Mouse (Mus musculus) midbrain, embryonic 15.5 days (tissue): Measurements from ENCODE around the gene Zic2. TPM values are rescaled to one million over a fixed set of nuclear protein-coding genes. Genes with fewer than 3 reads are reported as not detected.

Source experiments
- ATAC-seq: fragments of 200-750 bp; cut with Nextera tagmentation; replicated peaks from 2 replicates; pipeline ENCODE4 v1.8.0; 2017; ENCODE audit warnings: moderate TSS enrichment
- H3K27ac ChIP-seq: fragments of 300-500 bp; sonication (generic); 2 replicates; pipeline ENCODE4 v1.5.1; 2015; ENCODE audit warnings: mild to moderate bottlenecking, inconsistent platforms
- H3K27me3 ChIP-seq: fragments of 300-500 bp; sonication (generic); replicated peaks from 2 replicates; pipeline ENCODE4 v1.6.1; 2015; ENCODE audit warnings: inconsistent platforms
- H3K36me3 ChIP-seq: fragments of 300-500 bp; sonication (generic); replicated peaks from 2 replicates; pipeline ENCODE4 v1.6.1; 2015; ENCODE audit warnings: inconsistent platforms
- H3K4me1 ChIP-seq: fragments of 300-500 bp; sonication (generic); 2 replicates; pipeline ENCODE4 v1.6.1; 2015; ENCODE audit warnings: inconsistent platforms
- H3K4me2 ChIP-seq: fragments of 300-500 bp; sonication (generic); 2 replicates; pipeline ENCODE4 v1.6.1; 2015; ENCODE audit warnings: inconsistent platforms, mild to moderate bottlenecking, moderate library complexity
- H3K4me3 ChIP-seq: fragments of 300-500 bp; sonication (generic); 2 replicates; pipeline ENCODE4 v1.5.1; 2015; ENCODE audit warnings: mild to moderate bottlenecking, inconsistent platforms
- H3K9ac ChIP-seq: fragments of 300-500 bp; sonication (generic); 2 replicates; pipeline ENCODE4 v1.6.1; 2015; ENCODE audit warnings: mild to moderate bottlenecking, inconsistent platforms
- H3K9me3 ChIP-seq: fragments of 300-500 bp; sonication (generic); 2 replicates; pipeline ENCODE4 v1.6.1; 2016; ENCODE audit warnings: inconsistent platforms
- WGBS: fragments of 180-500 bp; shearing (Covaris S2); methylation state at CpG from one replicate; pipeline ENCODE4 v1.1.7; 2015; ENCODE audit warnings: mixed read lengths; 5-methylcytosine and 5-hydroxymethylcytosine counted together
- polyA plus RNA-seq: library from polyadenylated mRNA; unstranded; fragments of >200 nt; fragmentation: Nextera tagmentation; extraction: Ambion mirVana; gene quantifications from 2 replicates; pipeline ENCODE4 v1.2.1, GENCODE M21; 2015

Zic2 gene
- polyA plus RNA-seq, 1 experiment from 2014 or later = 9.6 TPM

DNA sequence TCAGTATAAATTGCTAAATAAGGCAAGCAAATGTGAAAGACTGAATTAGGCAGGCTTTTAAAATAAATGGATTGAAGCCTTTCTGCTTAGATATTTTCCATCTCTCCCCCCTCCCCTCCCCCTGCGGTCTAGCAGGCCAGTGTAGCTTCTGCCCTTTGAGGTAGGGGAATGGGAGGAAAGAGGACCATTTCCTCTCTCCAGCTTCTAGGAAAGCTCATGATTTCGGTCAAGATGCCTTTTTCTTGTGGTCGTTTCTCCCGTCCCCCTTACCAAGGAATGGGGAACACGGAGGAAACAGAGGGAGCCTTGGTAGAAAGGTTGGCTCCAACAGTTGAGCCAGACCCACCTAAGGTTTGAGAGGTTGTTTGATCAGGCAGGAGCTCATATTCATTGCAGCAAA, 2.6 kb upstream of the Zic2 start:
- Histone ChIP-seq H3K4me2 (peak overlapping the region; percentile 57), H3K9ac (no peak overlapping the region), H3K36me3 (no peaks in the 10 kb centered on the region), H3K4me1 (peaks cover 14% of the 10 kb centered on the region), H3K4me3 (peak overlapping the region; percentile 48; the same call in 1 of the 2 replicates), H3K9me3 (no peaks in the 10 kb centered on the region), H3K27ac (peak overlapping the region; percentile 96), H3K27me3 (peaks cover 41% of the 10 kb centered on the region)
- ATAC-seq = no peak
- WGBS = 10% methylated on average over 5 of the region's 5 CpGs

DNA sequence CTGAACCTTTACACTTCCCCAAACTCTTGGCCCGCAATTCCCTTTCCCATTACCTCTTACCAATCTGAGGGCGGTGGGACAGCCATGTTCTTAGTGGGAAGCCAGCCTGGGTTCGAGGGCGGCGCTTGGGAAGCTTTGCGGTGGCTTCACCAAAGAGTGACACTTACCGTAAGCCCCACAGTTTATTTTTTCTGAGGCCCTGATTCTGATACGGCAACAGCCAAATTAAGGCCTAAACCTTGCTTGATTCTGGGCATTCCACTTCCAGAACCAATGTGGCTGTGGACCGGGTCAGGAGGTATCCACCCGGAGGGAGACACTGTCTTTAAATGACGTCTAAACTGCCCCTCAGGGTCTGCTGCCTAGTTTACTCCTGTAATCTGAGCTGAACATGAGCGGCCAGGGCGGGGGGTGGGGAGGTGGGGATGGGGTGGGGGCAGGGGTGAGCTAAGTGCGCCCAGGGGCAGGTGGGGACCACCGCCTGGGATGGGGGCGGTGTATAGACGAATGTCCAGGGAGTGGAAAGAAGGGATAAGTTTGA, 2.0 kb upstream of the Zic2 start:
- peak overlapping the region; percentile 48 for H3K4me3 ChIP-seq
- peak overlapping the region; percentile 96 for H3K27ac ChIP-seq
- peaks cover 36% of the 10 kb centered on the region for H3K27me3 ChIP-seq
- peaks cover 14% of the 10 kb centered on the region for H3K4me1 ChIP-seq
- peak overlapping the region; percentile 57 for H3K4me2 ChIP-seq
- H3K9me3 ChIP-seq = no peaks in the 10 kb centered on the region
- no peak overlapping the region; the same call in 1 of the 2 replicates for H3K9ac ChIP-seq
- no peaks in the 10 kb centered on the region for H3K36me3 ChIP-seq
- WGBS = 5% methylated on average over 17 of the region's 17 CpGs
- ATAC-seq = no peak

DNA sequence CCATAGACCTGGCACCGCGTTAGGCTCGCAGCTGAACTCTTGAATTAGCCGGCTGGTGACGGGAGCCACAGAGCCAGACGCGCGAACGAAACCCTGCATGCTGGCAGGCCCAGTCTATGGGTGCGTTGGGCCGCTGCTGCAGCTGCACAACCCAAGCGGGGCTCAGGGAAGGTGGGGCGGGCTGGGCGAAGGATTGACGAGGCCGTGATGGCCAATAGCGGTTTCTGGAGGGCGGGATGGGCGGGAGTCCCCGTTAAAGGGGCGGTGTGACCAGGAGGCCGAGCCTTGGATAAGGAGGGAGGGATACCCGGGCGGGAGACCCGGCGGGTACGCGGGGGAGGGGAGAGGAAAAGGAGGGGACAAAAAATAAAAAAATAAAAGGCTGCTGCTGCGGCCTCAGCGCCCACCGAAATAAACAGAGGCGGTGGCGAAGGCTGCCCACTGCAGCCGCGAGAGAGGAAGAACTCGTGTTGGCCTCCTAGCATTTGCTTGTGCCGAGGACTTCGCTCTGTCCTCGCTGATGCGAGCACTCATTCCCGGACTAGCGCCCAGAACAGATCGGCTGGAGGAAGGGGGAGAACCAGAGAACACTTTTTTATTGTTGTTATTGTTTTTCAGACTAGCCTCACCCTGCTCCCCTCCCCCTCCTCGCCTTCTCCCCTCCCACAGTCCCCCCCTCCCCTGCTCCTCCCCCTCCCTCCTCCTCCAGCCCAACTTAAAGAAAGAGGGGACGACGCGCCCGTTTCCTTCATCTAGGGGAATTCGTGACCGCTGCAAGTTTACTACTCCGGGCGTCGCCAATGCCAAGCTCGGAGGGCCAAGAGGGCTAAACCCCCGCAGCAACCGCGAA, 969 bp upstream of the Zic2 start:
- H3K27me3 ChIP-seq = peaks cover 30% of the 10 kb centered on the region

DNA sequence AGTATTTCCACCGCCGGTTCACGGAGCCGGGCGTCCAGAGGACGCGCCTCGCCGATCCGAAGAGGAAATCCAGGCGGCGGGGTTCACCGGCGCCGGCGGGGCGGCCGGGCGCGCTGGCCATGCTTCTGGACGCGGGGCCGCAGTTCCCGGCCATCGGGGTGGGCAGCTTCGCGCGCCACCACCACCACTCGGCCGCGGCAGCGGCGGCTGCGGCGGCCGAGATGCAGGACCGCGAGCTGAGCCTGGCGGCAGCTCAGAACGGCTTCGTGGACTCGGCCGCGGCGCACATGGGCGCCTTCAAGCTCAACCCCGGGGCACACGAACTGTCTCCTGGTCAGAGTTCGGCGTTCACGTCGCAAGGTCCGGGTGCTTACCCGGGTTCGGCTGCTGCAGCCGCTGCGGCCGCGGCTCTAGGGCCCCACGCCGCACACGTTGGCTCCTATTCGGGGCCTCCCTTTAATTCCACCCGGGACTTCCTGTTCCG, 364 bp downstream of the Zic2 start:
- no peaks in the 10 kb centered on the region for H3K9me3 ChIP-seq
- WGBS = under 1% methylated on average over 65 of the region's 65 CpGs
- H3K36me3 ChIP-seq = no peaks in the 10 kb centered on the region
- H3K9ac ChIP-seq = peak overlapping the region; percentile 56
- peak overlapping the region; percentile 48 for H3K4me3 ChIP-seq
- H3K27ac ChIP-seq = peak overlapping the region; percentile 96
- peak; percentile 15 for ATAC-seq
- H3K4me2 ChIP-seq = peak overlapping the region; percentile 57
- H3K27me3 ChIP-seq = peaks cover 24% of the 10 kb centered on the region
- peaks cover 14% of the 10 kb centered on the region for H3K4me1 ChIP-seq

More for the DNA sequence above, 969 bp upstream of the Zic2 start:
- peaks cover 14% of the 10 kb centered on the region for H3K4me1 ChIP-seq
- H3K27ac ChIP-seq = peak overlapping the region; percentile 96
- peak; percentile 83 for ATAC-seq
- peak overlapping the region; percentile 48 for H3K4me3 ChIP-seq
- H3K4me2 ChIP-seq = peak overlapping the region; percentile 57
- H3K9me3 ChIP-seq = no peaks in the 10 kb centered on the region
- H3K9ac ChIP-seq = peak overlapping the region; percentile 55
- no peaks in the 10 kb centered on the region for H3K36me3 ChIP-seq
- under 1% methylated on average over 56 of the region's 57 CpGs for WGBS

DNA sequence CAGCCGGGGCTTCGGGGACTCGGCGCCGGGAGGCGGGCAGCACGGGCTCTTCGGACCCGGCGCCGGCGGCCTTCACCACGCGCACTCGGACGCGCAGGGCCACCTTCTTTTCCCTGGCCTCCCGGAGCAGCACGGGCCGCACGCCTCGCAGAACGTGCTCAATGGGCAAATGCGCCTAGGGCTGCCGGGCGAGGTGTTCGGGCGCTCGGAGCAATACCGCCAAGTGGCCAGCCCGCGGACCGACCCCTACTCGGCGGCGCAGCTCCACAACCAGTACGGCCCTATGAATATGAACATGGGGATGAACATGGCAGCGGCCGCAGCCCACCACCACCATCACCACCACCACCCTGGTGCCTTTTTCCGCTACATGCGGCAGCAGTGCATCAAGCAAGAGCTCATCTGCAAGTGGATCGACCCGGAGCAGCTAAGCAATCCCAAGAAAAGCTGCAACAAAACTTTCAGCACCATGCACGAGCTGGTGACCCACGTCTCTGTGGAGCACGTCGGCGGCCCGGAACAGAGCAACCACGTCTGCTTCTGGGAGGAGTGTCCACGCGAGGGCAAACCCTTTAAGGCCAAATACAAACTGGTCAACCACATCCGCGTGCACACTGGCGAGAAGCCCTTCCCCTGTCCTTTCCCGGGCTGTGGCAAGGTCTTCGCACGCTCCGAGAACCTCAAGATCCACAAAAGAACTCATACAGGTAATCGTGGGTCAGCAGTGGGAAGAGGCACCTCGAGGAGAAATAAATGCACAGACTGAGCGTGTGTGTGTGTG, 996 bp downstream of the Zic2 start:
- H3K27me3 ChIP-seq = peaks cover 24% of the 10 kb centered on the region

DNA sequence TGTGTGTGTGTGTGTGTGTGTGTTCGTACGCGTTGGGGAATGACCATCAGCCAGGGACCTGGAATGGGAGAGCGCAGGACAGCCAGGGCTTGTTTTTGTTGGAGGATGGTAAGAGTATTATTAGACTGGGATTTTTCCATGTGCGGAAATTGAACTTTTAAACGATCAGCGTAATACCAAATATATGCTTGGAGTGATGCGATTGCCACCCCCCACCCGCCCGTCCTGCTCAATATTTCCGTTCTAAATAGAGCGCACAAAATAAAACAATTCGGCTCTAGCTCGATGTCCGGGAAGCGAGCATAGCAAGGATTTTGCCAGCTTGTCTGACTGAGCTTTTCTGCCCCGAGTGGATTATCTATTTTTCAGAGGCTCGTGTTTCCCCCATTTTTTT, 1.6 kb downstream of the Zic2 start:
- H3K4me3 ChIP-seq = peak overlapping the region; percentile 48
- H3K4me1 ChIP-seq = peaks cover 14% of the 10 kb centered on the region
- peak overlapping the region; percentile 96 for H3K27ac ChIP-seq
- ATAC-seq = no peak
- H3K36me3 ChIP-seq = no peaks in the 10 kb centered on the region
- H3K4me2 ChIP-seq = peak overlapping the region; percentile 57
- no peaks in the 10 kb centered on the region for H3K9me3 ChIP-seq
- 1% methylated on average over 18 of the region's 18 CpGs for WGBS
- H3K27me3 ChIP-seq = peaks cover 22% of the 10 kb centered on the region
- peak overlapping the region; percentile 56 for H3K9ac ChIP-seq

More for the DNA sequence above, 996 bp downstream of the Zic2 start:
- H3K4me2 ChIP-seq = peak overlapping the region; percentile 57
- under 1% methylated on average over 62 of the region's 62 CpGs for WGBS
- H3K9ac ChIP-seq = peak overlapping the region; percentile 56
- H3K4me1 ChIP-seq = peaks cover 14% of the 10 kb centered on the region
- peak overlapping the region; percentile 48 for H3K4me3 ChIP-seq
- peak overlapping the region; percentile 96 for H3K27ac ChIP-seq
- no peak for ATAC-seq
- no peaks in the 10 kb centered on the region for H3K9me3 ChIP-seq
- H3K36me3 ChIP-seq = no peaks in the 10 kb centered on the region

DNA sequence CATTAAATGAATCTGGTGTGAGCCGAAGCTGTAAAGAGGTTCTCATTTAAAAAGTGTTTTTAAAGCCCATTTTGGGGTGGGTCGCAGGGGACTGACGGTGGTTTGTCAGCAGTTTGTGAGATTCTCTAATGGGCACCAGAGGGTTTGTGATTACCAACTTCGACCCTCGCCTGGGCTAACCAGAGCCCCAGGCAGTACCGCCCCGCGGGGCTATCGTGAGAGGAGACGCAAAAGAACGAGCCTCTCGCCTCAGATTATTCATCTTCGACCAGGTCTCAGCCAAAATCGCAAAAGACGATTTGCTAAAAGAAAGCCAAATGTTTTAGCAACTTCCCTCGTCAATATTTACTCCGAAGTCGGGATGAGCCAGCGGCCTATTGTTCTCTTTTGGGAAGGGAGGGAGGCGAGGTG, 2.0 kb downstream of the Zic2 start:
- peaks cover 24% of the 10 kb centered on the region for H3K27me3 ChIP-seq
- H3K4me2 ChIP-seq = peak overlapping the region; percentile 57
- peak overlapping the region; percentile 48 for H3K4me3 ChIP-seq
- peaks cover 14% of the 10 kb centered on the region for H3K4me1 ChIP-seq
- no peaks in the 10 kb centered on the region for H3K36me3 ChIP-seq
- under 1% methylated on average over 20 of the region's 20 CpGs for WGBS
- H3K9ac ChIP-seq = peak overlapping the region; percentile 56
- H3K9me3 ChIP-seq = no peaks in the 10 kb centered on the region
- peak overlapping the region; percentile 96 for H3K27ac ChIP-seq
- ATAC-seq = no peak

DNA sequence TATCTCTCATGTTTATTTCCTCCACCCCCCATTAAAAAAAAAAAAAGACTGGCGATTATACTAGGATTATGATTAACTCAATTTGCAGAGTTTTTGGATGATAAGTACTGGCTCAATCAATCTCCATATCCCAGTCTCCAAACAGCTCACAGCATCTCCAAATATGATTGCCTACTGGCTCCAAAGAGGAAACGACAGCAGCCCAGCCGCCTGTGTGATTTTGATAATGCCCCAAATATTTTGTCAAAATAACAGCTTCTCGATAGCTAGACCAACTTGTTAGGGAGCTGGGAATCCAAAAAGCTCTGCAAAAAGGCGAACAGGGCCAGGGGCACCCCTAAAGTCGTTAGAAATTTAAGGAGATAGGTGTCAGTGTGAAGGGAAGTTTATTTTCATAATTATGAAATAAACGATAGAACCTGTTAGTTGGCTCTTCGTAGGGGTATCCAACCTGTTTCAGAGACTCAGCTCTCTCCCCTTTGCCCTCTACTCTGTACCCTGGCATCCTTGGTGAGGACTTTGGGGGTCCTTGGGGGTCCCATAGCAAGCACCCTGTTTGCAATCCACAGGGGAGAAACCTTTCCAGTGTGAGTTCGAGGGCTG, 2.8 kb downstream of the Zic2 start:
- Histone ChIP-seq H3K9ac (peak overlapping the region; percentile 56), H3K4me3 (peak overlapping the region; percentile 48), H3K4me1 (peaks cover 14% of the 10 kb centered on the region), H3K27ac (peak overlapping the region; percentile 96), H3K9me3 (no peaks in the 10 kb centered on the region), H3K36me3 (no peaks in the 10 kb centered on the region), H3K27me3 (peaks cover 25% of the 10 kb centered on the region), H3K4me2 (peak overlapping the region; percentile 57)
- no peak for ATAC-seq
- WGBS = 3% methylated on average over 9 of the region's 9 CpGs

DNA sequence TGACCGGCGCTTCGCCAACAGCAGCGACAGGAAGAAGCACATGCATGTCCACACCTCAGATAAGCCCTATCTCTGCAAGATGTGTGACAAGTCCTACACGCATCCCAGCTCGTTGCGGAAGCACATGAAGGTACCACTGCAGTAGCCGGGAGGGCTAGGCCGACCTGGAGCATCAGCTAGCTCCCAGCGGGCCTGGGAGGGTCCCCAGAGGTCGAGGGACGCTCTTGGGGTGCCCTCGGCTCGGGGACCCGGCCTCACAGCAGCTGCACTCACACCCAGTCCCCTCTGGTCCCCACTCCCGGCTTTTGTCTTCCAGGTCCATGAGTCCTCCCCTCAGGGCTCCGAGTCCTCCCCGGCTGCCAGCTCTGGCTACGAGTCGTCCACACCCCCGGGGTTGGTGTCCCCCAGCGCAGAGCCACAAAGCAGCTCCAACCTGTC, 3.4 kb downstream of the Zic2 start:
- H3K27me3 ChIP-seq = peaks cover 26% of the 10 kb centered on the region
- peak overlapping the region; percentile 56 for H3K9ac ChIP-seq
- ATAC-seq = no peak
- H3K4me3 ChIP-seq = peak overlapping the region; percentile 48
- H3K4me1 ChIP-seq = peaks cover 14% of the 10 kb centered on the region
- under 1% methylated on average over 22 of the region's 22 CpGs for WGBS
- H3K9me3 ChIP-seq = no peaks in the 10 kb centered on the region
- H3K27ac ChIP-seq = peak overlapping the region; percentile 96
- peak overlapping the region; percentile 57 for H3K4me2 ChIP-seq
- no peaks in the 10 kb centered on the region for H3K36me3 ChIP-seq

DNA sequence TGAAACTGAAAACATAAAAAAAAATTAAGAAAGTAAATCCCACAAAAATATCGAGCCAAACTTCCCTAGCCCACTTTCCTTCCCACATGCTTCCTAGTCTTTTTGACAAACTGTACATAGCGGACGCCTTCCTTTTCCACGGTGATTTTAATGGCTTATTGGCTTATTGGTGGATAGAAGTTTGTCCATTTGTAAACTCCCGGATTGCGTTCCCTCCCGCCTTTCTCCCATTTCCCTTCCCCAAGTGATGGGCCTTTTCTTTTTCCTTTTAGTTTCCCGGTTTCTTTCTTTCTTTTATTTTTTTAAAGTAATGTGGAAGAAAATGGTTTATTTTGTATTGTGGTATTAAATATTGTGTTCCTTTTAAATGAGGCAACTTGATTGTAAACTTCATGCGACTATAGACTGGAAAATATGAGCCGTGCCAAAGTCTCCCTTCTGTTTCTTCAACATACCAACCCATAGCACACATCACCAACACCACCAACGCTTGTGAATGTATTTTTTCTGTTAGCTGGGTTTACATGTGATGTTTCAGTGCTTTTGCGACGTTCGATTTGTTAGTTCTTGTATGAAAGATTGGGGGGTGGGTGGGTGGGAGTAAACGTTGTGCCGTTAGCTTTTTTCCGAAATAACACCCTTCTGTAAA, 4.3 kb downstream of the Zic2 start:
- H3K9me3 ChIP-seq = no peaks in the 10 kb centered on the region
- ATAC-seq = no peak
- WGBS = 10% methylated on average over 17 of the region's 17 CpGs
- 0 out of 2 replicates have a peak overlapping the region, but pooled peaks have one; percentile 34 for H3K27ac ChIP-seq
- peak overlapping the region; percentile 39 for H3K9ac ChIP-seq
- H3K36me3 ChIP-seq = no peaks in the 10 kb centered on the region
- H3K4me3 ChIP-seq = peak overlapping the region; percentile 48
- peaks cover 36% of the 10 kb centered on the region for H3K27me3 ChIP-seq
- H3K4me2 ChIP-seq = peak overlapping the region; percentile 57
- H3K4me1 ChIP-seq = peaks cover 14% of the 10 kb centered on the region

DNA sequence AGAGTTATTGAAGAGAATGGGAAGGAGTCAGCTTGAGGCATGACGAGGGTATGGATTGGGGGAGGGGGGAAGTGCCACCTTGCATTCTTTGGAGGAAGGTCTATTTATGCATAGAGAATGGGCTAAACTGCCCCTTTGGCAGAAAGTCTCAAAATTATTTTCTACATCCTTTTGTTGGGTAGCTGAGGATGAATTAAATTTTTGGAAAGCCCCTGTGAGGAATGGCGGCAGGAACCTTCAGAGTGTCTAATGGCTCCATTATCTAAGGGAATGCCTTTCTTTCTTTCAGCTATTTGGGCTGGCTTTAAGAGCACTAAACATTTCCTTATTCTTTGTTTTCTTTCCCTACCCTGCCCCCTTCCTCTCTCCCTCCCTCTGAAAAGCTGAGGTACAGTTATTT, 5.1 kb downstream of the Zic2 start:
- H3K4me2 ChIP-seq = peak overlapping the region; percentile 45
- peaks cover 43% of the 10 kb centered on the region for H3K27me3 ChIP-seq
- no peak for ATAC-seq
- H3K36me3 ChIP-seq = no peaks in the 10 kb centered on the region
- WGBS = 22% methylated on average over 2 of the region's 2 CpGs
- peak overlapping the region; percentile 36 for H3K9ac ChIP-seq
- peaks cover 6% of the 10 kb centered on the region for H3K4me1 ChIP-seq
- H3K4me3 ChIP-seq = peak overlapping the region; percentile 27
- peak overlapping the region; percentile 66; the same call in 1 of the 2 replicates for H3K27ac ChIP-seq
- H3K9me3 ChIP-seq = no peaks in the 10 kb centered on the region
